Mouse (Mus musculus) G1E (cell line): ENCODE measurements at regions not wholly inside any gene's neighbourhood (a gene's known extent, or its start where the extent isn't known, plus 50 kb on each side); places are given as distances from the start of the nearest gene placed in this dataset.

Source experiments
- ATAC-seq: 2 replicates; pipeline ENCODE4 v1.8.0; 2016; ENCODE audit warnings: mild to moderate bottlenecking; ENCODE audit not compliant: insufficient number of reproducible peaks, poor library complexity, low FRiP score, severe bottlenecking; ENCODE audit errors: extremely low read depth
- DNase-seq: peaks from one replicate; pipeline ENCODE4 v3.0.0; 2012; ENCODE audit warnings: low spot score
- H3K27me3 ChIP-seq: 2 replicates; pipeline ENCODE4 v1.6.1; 2012; ENCODE audit warnings: mild to moderate bottlenecking, low read length, inconsistent platforms; ENCODE audit not compliant: insufficient read depth
- H3K36me3 ChIP-seq: replicated peaks from 2 replicates; pipeline ENCODE3; 2012; ENCODE audit warnings: mild to moderate bottlenecking, inconsistent platforms
- H3K4me1 ChIP-seq: 2 replicates; pipeline ENCODE4 v1.6.1; 2012; ENCODE audit warnings: low read depth, low read length, inconsistent platforms, mixed read lengths; ENCODE audit not compliant: insufficient read depth
- H3K4me3 ChIP-seq: 2 replicates; pipeline ENCODE4 v1.5.1; 2012; ENCODE audit warnings: low read depth, mild to moderate bottlenecking, inconsistent platforms, low read length, moderate library complexity, mixed read lengths
- H3K9me3 ChIP-seq: replicated peaks from 2 replicates; pipeline ENCODE4 v1.6.1; 2012; ENCODE audit warnings: inconsistent platforms
- CTCF ChIP-seq: IDR thresholded peaks from 2 replicates; pipeline ENCODE4 v1.5.1; 2012; ENCODE audit warnings: low read depth, low read length, inconsistent platforms, mixed read lengths
- GATA1 ChIP-seq: IDR thresholded peaks from 2 replicates; pipeline ENCODE4 v1.6.1; 2012; ENCODE audit warnings: borderline replicate concordance, low read length, inconsistent platforms, mixed read lengths
- GATA2 ChIP-seq: IDR thresholded peaks from 2 replicates; pipeline ENCODE4 v1.6.1; 2012; ENCODE audit warnings: low read depth, low read length, inconsistent platforms, borderline replicate concordance
- POLR2AphosphoS5 ChIP-seq: IDR thresholded peaks from 2 replicates; pipeline ENCODE4 v1.6.1; 2012; ENCODE audit warnings: low read depth, low read length, inconsistent platforms; ENCODE audit not compliant: insufficient replicate concordance
- TAL1 ChIP-seq: conservative IDR thresholded peaks from 2 replicates; pipeline ENCODE4 v1.6.1; 2012; ENCODE audit warnings: low read depth, low read length, inconsistent platforms, mixed read lengths

GRCm38 (mm10) chr8:116053483-116053882 is 345.9 kb upstream of the Maf start:
- DNase-seq (no peak), ATAC-seq (no peak)
- Histone ChIP-seq H3K4me3 (no peak overlapping the region), H3K36me3 (no peaks in the 10 kb centered on the region), H3K27me3 (no peaks in the 10 kb centered on the region), H3K4me1 (no peaks in the 10 kb centered on the region), H3K9me3 (peaks cover 36% of the 10 kb centered on the region)
- no peak for TF ChIP-seq CTCF
- TF ChIP-seq GATA2 = no peak
- no peak for TF ChIP-seq GATA1
- TF ChIP-seq TAL1 = no peak

DNA sequence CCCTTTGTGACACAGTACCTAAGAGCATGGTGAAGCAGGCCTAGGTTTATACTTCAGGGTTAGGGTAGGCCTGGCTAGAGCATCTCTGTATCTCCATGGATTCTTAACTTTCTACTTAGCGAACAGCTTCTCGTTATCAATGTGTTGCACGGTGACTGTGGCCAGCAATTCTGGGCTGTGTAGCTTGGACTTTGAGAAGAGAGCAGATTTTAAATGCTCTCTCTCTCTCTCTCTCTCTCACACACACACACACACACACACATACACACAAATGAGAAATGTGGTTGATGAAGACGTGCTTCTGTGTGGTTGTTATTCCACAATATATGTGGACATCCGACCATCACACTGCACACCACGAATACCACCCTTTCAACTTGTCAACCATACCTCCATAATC is 345.4 kb upstream of the Maf start:
- H3K4me3 ChIP-seq = no peak overlapping the region
- no peak for ATAC-seq
- H3K4me1 ChIP-seq = no peaks in the 10 kb centered on the region
- DNase-seq = no peak
- no peaks in the 10 kb centered on the region for H3K27me3 ChIP-seq
- TF ChIP-seq GATA1 (no peak), CTCF (no peak), TAL1 (no peak), GATA2 (no peak), POLR2AphosphoS5 (no peak)
- no peaks in the 10 kb centered on the region for H3K36me3 ChIP-seq
- peaks cover 38% of the 10 kb centered on the region for H3K9me3 ChIP-seq

- no peaks in the 10 kb centered on the region for H3K4me1 ChIP-seq
- no peak for DNase-seq
- H3K9me3 ChIP-seq = peaks cover 29% of the 10 kb centered on the region
- no peaks in the 10 kb centered on the region for H3K27me3 ChIP-seq
- TF ChIP-seq CTCF (no peak), POLR2AphosphoS5 (no peak), TAL1 (no peak), GATA2 (no peak), GATA1 (no peak)
- no peak overlapping the region for H3K4me3 ChIP-seq
- no peaks in the 10 kb centered on the region for H3K36me3 ChIP-seq
- no peak for ATAC-seq
Observed at GRCm38 (mm10) chr8:116048480-116048879, 340.9 kb upstream of the Maf start.

DNA sequence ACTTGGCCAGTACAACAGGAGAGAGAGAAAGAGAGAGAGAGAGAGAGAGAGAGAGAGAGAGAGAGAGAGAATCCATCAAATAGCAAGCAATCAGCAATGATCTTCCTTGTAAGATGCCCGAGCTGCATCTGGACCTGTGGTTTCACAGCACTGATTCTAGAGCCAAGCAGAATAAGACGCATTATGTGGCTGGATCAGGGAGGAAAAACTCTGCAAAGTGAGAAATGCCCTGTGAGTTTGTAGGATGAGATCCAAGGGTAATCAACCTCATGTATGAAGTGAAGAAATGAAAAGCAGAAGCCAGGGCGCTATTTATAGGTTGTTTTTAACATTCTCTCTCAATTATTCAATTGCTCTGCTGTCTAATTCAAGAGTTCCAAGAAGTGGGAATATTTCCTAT is 339.3 kb upstream of the Maf start:
- peaks cover 30% of the 10 kb centered on the region for H3K9me3 ChIP-seq
- no peak overlapping the region for H3K4me3 ChIP-seq
- TF ChIP-seq TAL1 = no peak
- TF ChIP-seq GATA1 = no peak
- TF ChIP-seq GATA2 = no peak
- no peak for TF ChIP-seq CTCF
- no peak for TF ChIP-seq POLR2AphosphoS5
- DNase-seq (no peak), ATAC-seq (no peak)
- H3K36me3 ChIP-seq = no peaks in the 10 kb centered on the region
- H3K27me3 ChIP-seq = no peaks in the 10 kb centered on the region
- no peaks in the 10 kb centered on the region for H3K4me1 ChIP-seq

GRCm38 (mm10) chr8:116045526-116045925 is 337.9 kb upstream of the Maf start:
- Histone ChIP-seq H3K4me1 (no peaks in the 10 kb centered on the region), H3K27me3 (no peaks in the 10 kb centered on the region), H3K36me3 (no peaks in the 10 kb centered on the region), H3K9me3 (peaks cover 32% of the 10 kb centered on the region), H3K4me3 (no peak overlapping the region)
- ATAC-seq (no peak), DNase-seq (no peak)
- no peak for TF ChIP-seq TAL1
- TF ChIP-seq POLR2AphosphoS5 = no peak
- TF ChIP-seq CTCF = no peak
- TF ChIP-seq GATA2 = no peak
- TF ChIP-seq GATA1 = no peak

GRCm38 (mm10) chr8:116043381-116043780 is 335.8 kb upstream of the Maf start:
- H3K27me3 ChIP-seq = no peaks in the 10 kb centered on the region
- DNase-seq (no peak), ATAC-seq (no peak)
- no peaks in the 10 kb centered on the region for H3K4me1 ChIP-seq
- TF ChIP-seq POLR2AphosphoS5 = no peak
- TF ChIP-seq TAL1 = no peak
- TF ChIP-seq GATA2 = no peak
- TF ChIP-seq GATA1 = no peak
- no peak for TF ChIP-seq CTCF
- no peaks in the 10 kb centered on the region for H3K36me3 ChIP-seq
- H3K9me3 ChIP-seq = peaks cover 26% of the 10 kb centered on the region
- H3K4me3 ChIP-seq = no peak overlapping the region

GRCm38 (mm10) chr8:116030966-116031365 is 323.4 kb upstream of the Maf start:
- Histone ChIP-seq H3K27me3 (no peaks in the 10 kb centered on the region), H3K9me3 (peaks cover 48% of the 10 kb centered on the region), H3K36me3 (no peaks in the 10 kb centered on the region), H3K4me1 (no peaks in the 10 kb centered on the region), H3K4me3 (no peak overlapping the region)
- no peak for ATAC-seq
- TF ChIP-seq POLR2AphosphoS5 (no peak), GATA2 (no peak), CTCF (no peak), TAL1 (no peak), GATA1 (no peak)
- DNase-seq = no peak
